Mouse (Mus musculus) megakaryocyte, embryonic 14.5 days (primary cell): Measurements from ENCODE around the gene Ccl24.

Source experiments
- FLI1 ChIP-seq: IDR thresholded peaks from 2 replicates; pipeline ENCODE4 v1.6.1; 2012; ENCODE audit warnings: low read length, inconsistent platforms, mixed read lengths
- GATA1 ChIP-seq: IDR thresholded peaks from 3 replicates; pipeline ENCODE4 v1.6.1; 2012; ENCODE audit warnings: mixed read lengths, low read length, inconsistent platforms, borderline replicate concordance

DNA sequence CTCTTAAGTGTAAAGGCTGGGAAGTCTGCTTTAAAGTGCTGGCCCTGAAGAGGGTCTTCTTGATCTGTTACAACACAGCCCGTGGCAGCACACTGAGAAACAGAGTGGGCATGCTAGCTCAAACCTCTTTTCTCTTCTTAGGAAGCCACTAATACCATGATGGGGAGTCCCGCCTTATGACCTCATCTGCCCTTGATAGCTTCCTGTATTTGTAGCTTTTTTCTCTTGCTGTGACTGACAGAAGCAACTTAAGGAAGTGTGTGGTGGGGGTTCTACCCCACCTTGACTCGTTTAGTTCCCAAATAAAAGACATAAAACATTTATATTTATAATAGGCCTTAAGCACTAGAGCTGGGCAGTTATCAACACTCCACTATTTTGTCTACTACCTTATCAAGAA lies 21.3 kb downstream of the Ccl24 start:
- TF ChIP-seq FLI1 (no peak), GATA1 (no peak)
